Mouse (Mus musculus): ENCODE results near the gene Gm7534.

DNA sequence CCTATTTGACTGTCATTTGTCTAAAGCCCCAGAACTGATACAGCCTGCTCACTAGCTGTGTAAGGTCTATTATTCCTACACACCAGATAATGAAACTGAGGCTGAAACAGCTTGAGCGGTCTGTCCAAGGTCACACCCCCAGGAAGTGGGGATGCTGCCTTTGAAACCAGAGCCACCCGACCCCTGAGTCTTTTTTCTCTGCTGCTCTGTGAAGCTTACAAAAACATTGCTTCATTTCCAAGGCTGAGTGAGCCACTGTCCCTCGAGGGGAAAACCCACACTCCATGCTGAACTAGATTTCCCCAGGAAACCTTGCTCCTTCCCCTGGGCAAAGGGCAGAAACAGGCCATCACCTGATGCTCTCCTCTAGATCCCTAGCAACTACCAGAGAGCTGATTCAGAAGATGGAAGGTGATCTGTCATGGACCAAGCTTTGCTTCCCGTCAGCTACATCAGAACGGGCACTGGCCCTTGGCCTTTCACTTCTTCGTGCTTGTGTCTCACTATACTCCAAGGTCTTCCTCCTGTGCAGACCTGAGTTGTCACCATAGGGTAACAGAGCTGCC, 3.8 kb upstream of the Gm7534 start:
- TF ChIP-seq CTCF (conservative IDR thresholded peaks at IDR 0.05; ENCODE audit: low read length) (no peak), NANOG (IDR thresholded peaks at IDR 0.05; ENCODE audit: borderline replicate concordance, low read length) (no peak), POU5F1 (IDR thresholded peaks at IDR 0.05; ENCODE audit: borderline replicate concordance, low read length) (no peak)

Measured in E14TG2a.4 (cell line).